Mouse (Mus musculus) kidney, postnatal 25 days (tissue): ENCODE data around the gene Itgav.
A peak's percentile ranks its signal among the peaks of the same experiment; 100 is the strongest.

Experiments used
- DNase-seq, 2 experiments: peaks; one replicate each; pipeline ENCODE4 v3.0.0; 2021; ENCODE audit warnings: mixed read lengths in 2 of 2

The Itgav gene

DNA sequence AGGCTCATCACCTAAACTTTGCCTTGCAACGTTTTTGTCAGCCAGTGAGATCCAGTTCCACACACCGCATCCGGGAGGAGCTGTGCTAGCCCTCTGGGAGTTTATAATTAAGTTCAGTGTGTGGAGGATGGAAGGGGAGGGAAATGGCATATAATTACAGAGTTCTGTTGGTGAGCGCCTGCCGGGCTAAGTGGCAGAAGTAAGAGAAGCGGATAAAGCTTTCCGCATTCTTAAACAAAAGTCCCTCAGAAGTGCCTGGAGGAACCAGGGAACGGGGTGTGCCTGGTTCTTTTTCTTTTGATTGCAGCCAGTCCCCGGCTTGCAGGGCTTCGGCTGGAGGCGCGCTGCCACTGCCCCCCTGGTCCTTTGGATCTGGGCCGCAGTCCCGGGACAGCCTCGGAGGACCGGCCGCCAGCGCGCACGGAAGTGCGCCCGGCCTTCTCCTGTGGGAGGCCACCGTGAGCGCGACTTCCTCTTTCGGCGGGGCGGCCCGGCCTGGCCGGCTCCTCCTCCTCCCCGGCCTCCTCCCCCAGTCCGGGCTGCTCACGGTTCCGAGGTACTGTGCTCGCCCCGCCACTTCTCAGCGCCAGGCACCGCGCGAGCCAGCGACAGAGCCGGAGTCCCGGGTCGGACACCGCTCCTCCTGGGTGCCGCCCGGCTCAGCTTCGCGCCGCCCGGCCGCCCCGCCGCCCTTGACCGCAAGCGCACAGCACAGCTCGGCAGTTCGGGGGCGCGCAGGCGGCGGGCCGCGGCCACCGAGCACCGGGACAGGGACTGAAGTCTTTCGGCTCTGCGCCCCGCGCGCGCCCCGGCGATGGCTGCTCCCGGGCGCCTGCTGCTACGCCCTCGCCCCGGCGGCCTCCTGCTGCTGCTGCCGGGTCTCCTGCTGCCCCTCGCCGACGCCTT, at the start of gene Itgav:
Gene Itgav (plus strand): TSS at position 477 of the 906 bp plus-strand sequence.
- DNase-seq: peak; percentile 95 to 99

GRCm38 (mm10) chr2:83674421-83674820, 49.8 kb upstream of the Itgav start:
- no peak for DNase-seq

GRCm38 (mm10) chr2:83674896-83675295, 49.3 kb upstream of the Itgav start:
- DNase-seq: no peak

GRCm38 (mm10) chr2:83675681-83676080, 48.5 kb upstream of the Itgav start:
- DNase-seq: no peak

GRCm38 (mm10) chr2:83676226-83676870, 47.8 kb upstream of the Itgav start:
- DNase-seq: no peak

GRCm38 (mm10) chr2:83681332-83681731, 42.9 kb upstream of the Itgav start:
- DNase-seq: no peak

GRCm38 (mm10) chr2:83681785-83682184, 42.4 kb upstream of the Itgav start:
- no peak for DNase-seq

DNA sequence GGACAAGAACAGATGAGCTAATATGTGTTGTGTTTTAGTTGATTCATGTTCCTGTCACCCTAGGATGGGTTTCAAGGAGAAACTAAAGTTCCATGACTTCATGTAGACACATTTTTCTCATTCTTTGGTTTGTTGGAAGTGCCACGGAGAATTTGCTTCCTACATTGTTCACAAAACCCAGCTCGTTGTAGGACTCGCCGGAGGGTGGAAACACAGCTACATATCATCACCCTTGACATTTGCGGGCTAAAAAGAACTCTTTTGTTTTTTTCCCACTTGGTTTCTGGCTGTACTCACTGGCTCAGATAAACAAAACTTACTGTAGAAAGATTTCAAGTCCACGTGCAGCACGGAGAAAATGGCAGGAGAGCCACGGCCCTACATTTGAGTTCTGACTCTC, 41.9 kb upstream of the Itgav start:
- no peak for DNase-seq

DNA sequence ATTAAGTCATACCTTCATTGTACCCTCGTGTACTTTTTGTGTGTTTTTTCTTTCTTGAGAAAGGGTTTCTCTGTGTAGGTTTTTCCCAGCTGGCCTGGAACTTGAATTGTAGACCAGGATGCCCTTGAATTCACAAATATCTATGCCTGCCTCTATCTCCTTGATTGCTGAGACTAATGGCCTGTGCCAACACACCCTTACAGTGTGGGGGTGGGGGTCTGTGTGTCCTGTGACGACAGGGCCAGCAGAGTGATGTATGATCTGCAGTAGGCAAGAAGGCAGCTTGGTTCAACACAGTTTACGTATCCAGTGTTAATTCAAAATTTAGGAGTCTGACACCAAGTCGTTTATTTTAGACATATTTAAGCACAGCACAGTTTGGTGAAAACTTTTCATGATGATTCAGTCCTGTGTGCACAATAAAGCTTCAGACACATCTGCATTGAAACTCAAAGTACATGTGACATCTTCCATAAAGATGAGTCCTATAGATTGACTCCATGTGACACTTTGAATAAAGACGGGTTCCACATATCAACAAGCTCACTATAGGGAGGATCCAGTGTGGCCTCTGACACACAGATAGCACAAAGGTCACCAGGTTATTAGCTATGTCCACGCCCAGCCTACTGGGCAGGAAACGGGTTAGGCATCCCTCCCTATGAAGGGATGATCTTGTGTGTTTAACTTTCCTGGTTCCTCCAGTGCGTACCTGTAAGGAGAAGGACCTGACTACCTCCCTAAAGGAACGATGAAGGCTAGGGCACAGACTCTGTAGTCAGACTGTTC, 40.3 kb upstream of the Itgav start:
- no peak for DNase-seq

DNA sequence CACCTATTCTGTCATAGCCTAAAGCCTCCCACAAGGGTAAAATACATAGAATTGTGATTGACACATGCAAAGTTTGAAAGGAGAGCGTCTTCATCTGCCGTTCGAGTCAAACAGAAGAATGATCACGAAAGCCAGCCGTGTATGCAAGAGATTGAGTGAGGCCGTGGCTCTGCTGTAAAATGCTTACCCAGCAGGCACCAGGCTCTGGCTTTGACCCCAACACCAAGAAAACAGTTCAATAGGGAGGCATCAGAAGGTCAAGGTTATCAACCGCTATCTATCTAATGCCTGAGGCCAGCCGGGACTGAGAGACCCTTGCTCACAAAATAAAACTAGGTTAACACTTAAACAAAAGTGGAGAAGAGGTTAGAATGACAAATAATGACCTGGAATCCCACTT, 39.5 kb upstream of the Itgav start:
- DNase-seq: no peak

DNA sequence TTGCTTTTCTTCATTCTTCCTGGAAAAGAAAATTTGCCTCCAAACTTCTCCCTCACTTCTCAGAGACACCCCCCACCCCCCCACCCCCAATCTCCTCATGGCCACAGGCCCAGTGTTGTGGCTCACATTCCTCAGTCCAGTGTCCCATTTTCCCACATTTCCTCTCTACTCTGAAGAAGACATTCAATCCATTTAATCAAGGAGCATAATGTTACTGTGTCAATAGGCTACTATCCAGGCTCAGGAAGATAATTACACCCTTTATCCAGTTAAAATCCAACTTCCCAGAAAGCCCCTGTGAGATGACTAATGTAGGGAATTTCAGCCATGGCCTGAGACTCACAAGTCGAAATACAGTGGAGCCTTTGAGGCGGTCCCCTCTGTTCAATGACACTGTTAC, 33.8 kb upstream of the Itgav start:
- DNase-seq: no peak

GRCm38 (mm10) chr2:83692651-83693545, 31.3 kb upstream of the Itgav start:
- DNase-seq: peak; percentile 46 to 64

DNA sequence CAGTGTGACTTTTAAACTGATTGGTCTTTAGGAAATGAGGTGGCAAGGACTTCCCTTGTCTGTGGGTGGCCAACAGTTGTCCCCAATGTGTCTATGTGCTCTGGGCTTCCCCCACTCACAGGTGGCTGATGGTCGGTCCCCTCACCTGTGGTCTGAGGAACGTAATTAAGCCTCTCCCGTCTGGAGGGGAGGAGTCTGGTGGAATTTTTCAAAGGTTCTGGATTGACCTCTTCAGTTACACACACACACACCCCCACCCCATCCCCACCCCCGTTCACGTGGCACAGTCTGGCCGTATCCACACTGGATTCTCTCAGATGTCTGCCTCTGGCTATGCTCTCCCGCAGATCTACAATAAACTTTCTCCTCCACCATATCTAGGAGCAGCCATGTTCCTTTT, 30.1 kb upstream of the Itgav start:
- no peak for DNase-seq

DNA sequence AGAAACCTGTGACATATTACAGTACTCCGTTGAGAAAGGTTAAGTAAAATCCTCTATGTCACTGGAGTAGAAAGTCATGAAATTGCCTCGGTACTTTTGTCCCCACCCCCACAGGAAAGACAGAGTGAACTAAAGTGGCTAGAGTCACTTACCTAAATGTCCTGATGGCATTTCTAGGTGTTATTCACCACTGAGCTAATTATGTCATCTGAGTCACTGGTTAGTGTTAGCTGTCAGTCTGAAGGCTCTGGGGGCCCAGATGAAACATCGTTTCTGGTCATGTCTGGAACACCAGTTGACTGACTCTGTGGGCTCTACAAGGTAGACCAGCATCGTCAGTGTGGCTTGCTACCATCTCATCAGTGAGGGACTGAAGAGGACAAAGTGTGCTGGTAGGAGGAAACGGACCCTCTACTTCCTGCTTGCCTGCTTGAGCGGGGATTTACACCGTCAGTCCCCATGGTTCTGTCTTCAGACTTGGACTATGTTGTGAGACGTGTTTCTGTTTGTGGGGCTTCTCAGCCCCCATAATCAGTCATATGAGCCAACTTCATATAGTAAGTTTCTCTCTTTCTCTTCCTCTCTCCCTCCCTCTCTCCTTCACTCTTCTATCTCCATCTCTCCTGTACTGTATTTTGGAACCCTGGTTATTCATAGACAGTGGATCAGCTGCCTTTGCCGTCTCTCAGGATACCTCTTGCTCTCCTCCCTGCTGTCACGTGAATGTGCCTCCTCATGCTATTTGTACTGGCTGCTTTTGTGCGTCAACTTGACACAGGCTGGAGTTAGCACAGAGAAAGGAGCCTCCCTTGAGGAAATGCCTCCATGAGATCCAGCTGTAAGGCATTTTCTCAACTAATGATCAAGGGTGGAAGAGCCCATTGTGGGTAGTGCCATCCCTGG, 28.6 kb upstream of the Itgav start:
- no peak for DNase-seq

DNA sequence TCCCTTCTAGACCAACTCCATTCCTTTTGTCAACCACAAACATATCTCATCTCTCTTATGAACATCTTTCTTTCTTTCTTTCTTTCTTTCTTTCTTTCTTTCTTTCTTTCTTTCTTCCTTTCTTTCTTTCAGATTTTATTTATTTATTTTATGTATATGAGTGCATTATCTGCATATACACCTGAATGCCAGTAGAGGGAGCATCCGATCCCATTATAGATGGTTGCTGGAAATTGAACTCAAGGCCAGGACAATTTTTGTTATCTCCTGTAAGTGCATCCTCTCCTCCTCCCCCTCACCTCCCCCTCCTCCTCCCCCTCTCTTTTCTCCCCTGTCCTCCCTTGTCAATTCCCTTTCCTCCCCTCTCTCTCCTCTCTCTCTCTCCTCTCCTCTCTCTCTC, 25.7 kb upstream of the Itgav start:
- DNase-seq: no peak

DNA sequence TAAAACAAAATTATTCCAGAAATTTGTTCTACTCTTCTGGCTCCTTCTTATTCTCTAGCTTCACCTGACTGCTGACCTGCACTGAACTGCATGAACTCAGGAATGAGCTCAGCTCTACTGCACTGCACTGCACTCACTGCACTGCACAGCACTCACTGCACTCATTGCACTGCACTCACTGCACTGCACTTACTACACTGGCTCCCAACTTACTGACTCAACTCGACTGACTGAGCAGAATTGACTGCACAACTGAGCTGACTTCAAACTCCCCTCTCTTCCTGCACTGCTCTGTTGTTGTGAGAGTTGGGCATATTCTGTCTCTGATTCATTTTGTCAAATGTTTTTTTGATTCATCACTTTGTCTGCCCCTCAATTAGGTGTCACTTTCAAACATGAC, 24.9 kb upstream of the Itgav start:
- peak in 1 of 2 experiments; percentile 44 for DNase-seq

DNA sequence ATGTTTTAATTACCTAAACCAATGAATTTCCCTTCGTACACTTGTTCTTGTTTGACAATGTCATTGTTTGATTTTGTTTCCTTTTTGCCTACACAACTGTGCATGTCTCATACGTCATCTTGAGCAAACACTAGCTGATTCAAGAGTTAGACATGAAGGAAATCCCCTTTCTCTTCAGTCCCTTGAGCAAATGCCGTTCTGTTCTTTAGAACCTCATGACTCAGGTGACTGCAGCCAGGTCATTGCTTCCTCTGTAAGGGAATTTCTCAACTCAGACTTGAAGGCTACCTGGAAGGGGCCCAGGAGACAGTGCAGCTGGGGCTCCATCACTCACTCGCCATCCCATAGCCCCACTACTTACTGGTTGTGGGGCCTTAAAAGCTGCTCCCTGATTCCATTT, 23.5 kb upstream of the Itgav start:
- no peak for DNase-seq

GRCm38 (mm10) chr2:83702411-83702810, 21.8 kb upstream of the Itgav start:
- DNase-seq: no peak

- DNase-seq: no peak
Observed at GRCm38 (mm10) chr2:83705580-83706158, 18.5 kb upstream of the Itgav start.

GRCm38 (mm10) chr2:83709896-83710524, 14.2 kb upstream of the Itgav start:
- peak; percentile 72 to 90 for DNase-seq
